Mouse (Mus musculus): ENCODE measurements around the gene AC170998.1.

GRCm38 (mm10) chr17:28725783-28726182, at the start of gene AC170998.1:
- TF ChIP-seq USF1 (IDR thresholded peaks at IDR 0.05; ENCODE audit: low read depth), result no peak
- no peak for TF ChIP-seq CTCF (IDR thresholded peaks at IDR 0.05; ENCODE audit: control insufficient read depth, insufficient read depth, insufficient read length)
- no peak for TF ChIP-seq MAX (IDR thresholded peaks at IDR 0.05)
- no peak for TF ChIP-seq MYOG (IDR thresholded peaks at IDR 0.05; ENCODE audit: control insufficient read depth, extremely low read depth, insufficient read length)
